Comparison of ENCODE assay signal across 8 mouse cellular contexts in the genomic region with DNA sequence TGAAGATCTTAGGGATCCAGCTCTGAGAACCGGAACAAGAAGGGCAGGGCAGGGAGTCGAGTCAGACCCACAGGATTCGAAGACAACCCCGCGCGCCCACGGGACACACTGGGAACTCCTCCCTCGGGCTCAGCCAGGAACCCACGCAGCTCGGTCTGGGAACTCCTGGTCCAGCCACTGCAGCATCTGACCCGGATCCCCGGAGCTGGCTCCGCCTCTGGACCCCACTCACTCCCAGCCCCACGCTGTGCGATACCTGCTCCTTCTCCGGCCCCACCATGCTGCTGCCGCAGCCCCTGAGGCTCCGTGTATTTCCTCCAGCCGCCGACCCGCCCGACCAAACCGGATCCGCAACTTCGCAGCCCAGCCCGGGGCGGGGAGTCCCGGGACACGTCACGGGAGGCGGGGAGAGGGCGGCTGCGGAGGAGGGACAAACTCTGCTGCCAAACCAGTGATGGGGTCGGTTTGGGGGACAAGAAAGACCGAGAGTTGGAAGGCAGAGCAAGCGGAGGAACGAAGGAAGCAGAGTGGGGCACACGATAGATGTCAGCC. TPM values are rescaled to one million over a fixed set of nuclear protein-coding genes. Genes with fewer than 3 reads are reported as not detected.
DNase-seq lines count a peak whose midpoint lies in the region; ATAC-seq lines count a peak whose summit lies in the region.

Trpm4 (minus strand) TSS at position 350 of the 552 bp plus-strand sequence.

- peak; percentile 41 for ATAC-seq in hindbrain, embryonic 12.5 days (ENCODE audit: low FRiP score)

- peaks cover 30% of the 10 kb centered on the region for H3K4me1 ChIP-seq in hindbrain, embryonic 12.5 days

- H3K27ac ChIP-seq in hindbrain, embryonic 12.5 days: peak within 1 kb of the TSS; percentile 49; the same call in 1 of the 2 replicates

- peak within 1 kb of the TSS; percentile 89 for H3K4me2 ChIP-seq in hindbrain, embryonic 12.5 days (replicated peaks)

- H3K27me3 ChIP-seq in hindbrain, embryonic 12.5 days: peaks cover 28% of the 10 kb centered on the region

- no peaks in the 10 kb centered on the region for H3K36me3 ChIP-seq in hindbrain, embryonic 12.5 days

- H3K4me3 ChIP-seq in hindbrain, embryonic 12.5 days: peak within 1 kb of the TSS; percentile 61

- peak; percentile 90 for DNase-seq in NIH3T3 (ENCODE audit: low read depth)
- peak; percentile 83 to 89 for DNase-seq in cerebellum, postnatal 10 days
- DNase-seq in frontal cortex, postnatal 25 days (ENCODE audit: low spot score in 2 of 2): peak; percentile 47 to 59
- DNase-seq in layer of hippocampus, postnatal 36 days: peak; percentile 66 to 75
- peak; percentile 93 for DNase-seq in lung, postnatal 4 days
- DNase-seq in right cerebral cortex, adult 18-20 months: peak; percentile 73
- peak; percentile 79 for DNase-seq in urinary bladder, postnatal 10 days (ENCODE audit: low spot score)

- 2% methylated on average over 38 of the region's 38 CpGs for WGBS in hindbrain, embryonic 12.5 days

- H3K9me3 ChIP-seq in hindbrain, embryonic 12.5 days (replicated peaks): no peaks in the 10 kb centered on the region

- peak within 1 kb of the TSS; percentile 76 for H3K9ac ChIP-seq in hindbrain, embryonic 12.5 days

RNA-seq across cellular contexts. Expression of gene Trpm4, which starts in this region (rescaled TPM):
- polyA plus RNA-seq in hindbrain, embryonic 12.5 days (2016; fragmentation: Nextera tagmentation; extraction: Ambion mirVana): 11.5 and 14.7 TPM in 2 replicates
- 10 to 100 TPM; 12.9 to 14.8 TPM for total RNA-seq in layer of hippocampus, postnatal 36 days (2021)

Comparison
In these comparisons a context has a peak if more than half of its experiments do, and no peak if none do; other contexts are left out.
1. Peak in every context shown above with its lines: DNase-seq, ATAC-seq, H3K4me3 ChIP-seq and H3K27ac ChIP-seq.